Mouse (Mus musculus) lung, adult 2 months (tissue): ENCODE data around the gene Izumo1. TPM values are rescaled to one million over a fixed set of nuclear protein-coding genes. Genes with fewer than 3 reads are reported as not detected.

Experiments
- DNase-seq: peaks from one replicate; pipeline ENCODE4 v3.0.0; 2022
- H3K4me1 ChIP-seq: fragments of 200-500 bp; 2 replicates; pipeline ENCODE4 v1.6.1; 2011; ENCODE audit warnings: low read length; ENCODE audit not compliant: control insufficient read depth, insufficient read depth
- H3K4me3 ChIP-seq: fragments of 200-500 bp; replicated peaks from 2 replicates; pipeline ENCODE3; 2011; ENCODE audit warnings: low read depth, mild to moderate bottlenecking, control low read depth, low read length; ENCODE audit errors: extremely low read depth
- CTCF ChIP-seq: fragments of 200-500 bp; IDR thresholded peaks from 2 replicates; pipeline ENCODE4 v1.5.1; 2011; ENCODE audit warnings: mild to moderate bottlenecking, low read length, control low read depth; ENCODE audit not compliant: insufficient read depth
- POLR2A ChIP-seq: fragments of 200-500 bp; IDR thresholded peaks from 2 replicates; pipeline ENCODE4 v1.6.1; 2011; ENCODE audit warnings: low read depth, mild to moderate bottlenecking, control low read depth, low read length, borderline replicate concordance; ENCODE audit errors: extremely low read depth
- WGBS: fragments of 180-500 bp; shearing (Covaris S2); methylation state at CpG from one replicate; pipeline ENCODE4 v1.1.7; 2018; 5-methylcytosine and 5-hydroxymethylcytosine counted together
- polyA plus RNA-seq: library from polyadenylated mRNA; depleted of rRNA; stranded (reverse); fragments of >200 nt; gene quantifications from 2 replicates; pipeline ENCODE4 v1.2.3, GENCODE M21; 2012; rRNA removed

The Izumo1 gene
- polyA plus RNA-seq: 1.7 and 2.0 TPM in 2 replicates

- 28% methylated on average over 9 of the region's 9 CpGs for WGBS
- Histone ChIP-seq H3K4me3 (no peak within 1 kb of the TSS), H3K4me1 (no peaks in the 10 kb centered on the region)
- DNase-seq: no peak
- TF ChIP-seq POLR2A (no peak), CTCF (no peak)
Observed at GRCm38 (mm10) chr7:45621443-45621842, at the start of gene Izumo1. Izumo1 (plus strand) TSS chr7:45621811.

DNA sequence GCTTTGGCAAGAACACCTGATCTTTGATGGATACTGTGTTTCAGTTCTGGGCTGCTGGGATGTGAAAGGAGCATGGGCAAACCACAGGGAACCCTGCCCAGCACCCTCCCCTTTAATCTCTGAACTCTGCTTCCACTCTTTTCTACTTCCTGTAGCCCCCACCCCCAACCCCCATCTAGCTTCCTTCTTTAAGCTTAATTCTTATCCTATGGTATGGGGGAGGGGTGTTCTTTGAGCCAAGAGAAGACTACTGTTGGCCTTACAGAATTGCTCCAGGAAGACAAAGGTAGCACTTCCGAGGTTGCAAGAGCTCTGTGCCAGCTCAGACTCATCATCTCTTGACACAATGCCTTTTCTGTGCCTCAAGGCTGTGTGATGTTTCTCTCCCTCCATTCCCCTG, 49.6 kb upstream of the Izumo1 start:
- 53% methylated on average over 1 of the region's 1 CpGs for WGBS
- Histone ChIP-seq H3K4me3 (no peak overlapping the region), H3K4me1 (peaks cover 7% of the 10 kb centered on the region)
- DNase-seq: no peak
- TF ChIP-seq POLR2A (no peak), CTCF (no peak)

DNA sequence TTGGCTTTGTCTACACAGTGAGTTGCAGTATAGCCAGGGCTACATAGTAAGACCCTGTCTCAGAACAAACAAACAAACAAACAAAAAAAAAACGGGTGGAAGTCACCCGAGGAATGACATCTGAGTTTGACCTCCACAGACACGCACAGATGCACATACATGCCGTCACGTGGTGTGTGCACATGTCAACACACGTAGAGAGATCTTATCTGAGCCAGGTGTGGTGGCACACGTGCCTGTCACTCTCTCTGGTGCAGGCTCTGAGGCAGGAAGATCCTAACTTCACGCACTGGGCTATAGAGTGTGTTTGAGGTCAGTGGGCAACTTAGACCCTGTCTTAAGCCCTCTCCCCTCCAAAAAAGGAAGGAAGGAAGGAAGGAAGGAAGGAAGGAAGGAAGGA, 47.7 kb upstream of the Izumo1 start:
- WGBS: 65% methylated on average over 8 of the region's 8 CpGs
- peaks cover 7% of the 10 kb centered on the region for H3K4me1 ChIP-seq
- no peak for TF ChIP-seq CTCF
- TF ChIP-seq POLR2A: no peak
- no peak for DNase-seq
- H3K4me3 ChIP-seq: no peak overlapping the region

- 84% methylated on average over 15 of the region's 15 CpGs for WGBS
- no peak overlapping the region for H3K4me3 ChIP-seq
- no peak for DNase-seq
- TF ChIP-seq CTCF (no peak), POLR2A (no peak)
- peaks cover 7% of the 10 kb centered on the region for H3K4me1 ChIP-seq
Observed at GRCm38 (mm10) chr7:45574472-45575379, 46.9 kb upstream of the Izumo1 start.

DNA sequence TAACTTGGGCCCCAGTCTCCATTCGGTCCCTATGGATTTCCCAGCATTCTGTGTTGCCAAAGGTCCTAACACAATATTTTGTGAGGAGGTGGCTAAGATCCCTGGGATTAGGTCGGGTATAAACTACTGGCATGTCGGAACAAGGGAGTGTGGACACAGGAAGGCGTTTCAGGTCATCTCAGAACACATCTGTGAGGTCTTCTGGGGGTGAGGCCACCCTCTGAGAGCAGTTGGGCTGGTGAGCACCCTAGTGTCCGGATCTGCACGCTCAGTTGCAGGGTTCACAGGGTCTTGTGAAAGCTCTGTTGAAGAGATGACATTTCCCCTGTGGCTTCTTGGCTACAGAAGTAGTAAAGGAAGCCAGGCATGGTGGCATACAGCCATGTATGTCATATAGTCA, 35.7 kb upstream of the Izumo1 start:
- H3K4me3 ChIP-seq: no peak overlapping the region
- DNase-seq: no peak
- TF ChIP-seq POLR2A: no peak
- no peak for TF ChIP-seq CTCF
- H3K4me1 ChIP-seq: no peaks in the 10 kb centered on the region
- WGBS: 89% methylated on average over 6 of the region's 6 CpGs

- no peak overlapping the region for H3K4me3 ChIP-seq
- TF ChIP-seq CTCF: no peak
- 93% methylated on average over 23 of the region's 23 CpGs for WGBS
- no peak for DNase-seq
- H3K4me1 ChIP-seq: no peaks in the 10 kb centered on the region
Observed at GRCm38 (mm10) chr7:45587631-45588592, 33.7 kb upstream of the Izumo1 start.

DNA sequence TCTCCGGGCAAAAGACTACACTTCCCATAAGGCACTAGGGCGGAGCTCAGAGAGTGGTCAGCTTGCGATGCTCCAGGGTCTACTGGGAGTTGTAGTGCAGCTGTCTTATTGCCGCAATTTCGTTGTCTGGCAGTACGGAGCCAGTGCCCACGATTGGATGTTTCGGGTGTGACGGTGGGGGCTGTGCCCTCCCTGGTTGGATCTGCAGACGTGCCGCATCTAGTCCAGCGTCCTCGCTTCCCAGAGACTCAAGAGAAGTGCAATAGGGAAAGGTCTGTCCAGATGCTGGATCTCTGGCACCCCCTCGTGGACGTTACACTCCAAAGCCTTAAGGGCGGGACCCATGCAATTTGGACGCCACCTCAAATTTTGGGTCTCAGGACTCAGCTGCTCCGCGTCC, 32.4 kb upstream of the Izumo1 start:
- WGBS: 5% methylated on average over 19 of the region's 19 CpGs
- peak; percentile 91 for TF ChIP-seq CTCF
- peak; percentile 31; the same call in 1 of the 2 replicates for TF ChIP-seq POLR2A
- DNase-seq: peak; percentile 87
- Histone ChIP-seq H3K4me3 (peak overlapping the region; percentile 36), H3K4me1 (no peaks in the 10 kb centered on the region)

DNA sequence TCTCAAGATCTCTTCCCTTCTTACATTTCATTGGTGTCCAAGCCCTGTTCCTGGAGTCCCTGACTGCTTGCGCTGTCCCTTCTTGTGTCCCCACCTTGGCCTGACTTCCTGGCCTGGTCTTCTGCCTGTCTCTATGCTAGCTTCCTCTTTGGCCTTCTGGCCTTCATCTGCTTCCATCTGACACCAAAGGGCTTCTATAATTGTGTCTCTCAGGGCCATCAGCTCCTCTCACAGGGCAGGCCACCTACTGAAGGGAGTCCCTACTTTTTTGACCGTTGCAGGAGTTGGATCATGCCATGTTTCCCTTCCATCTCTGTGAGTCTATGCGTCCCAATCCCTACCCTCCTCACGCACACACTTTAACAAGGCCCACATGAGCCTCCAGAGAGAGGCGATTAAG, 31.7 kb upstream of the Izumo1 start:
- no peak for DNase-seq
- TF ChIP-seq POLR2A (no peak), CTCF (no peak)
- 92% methylated on average over 5 of the region's 5 CpGs for WGBS
- Histone ChIP-seq H3K4me3 (no peak overlapping the region), H3K4me1 (no peaks in the 10 kb centered on the region)

GRCm38 (mm10) chr7:45590874-45591273, 30.7 kb upstream of the Izumo1 start:
- WGBS: 57% methylated on average over 3 of the region's 3 CpGs
- no peaks in the 10 kb centered on the region for H3K4me1 ChIP-seq
- DNase-seq: no peak
- TF ChIP-seq POLR2A (no peak), CTCF (no peak)
- no peak overlapping the region for H3K4me3 ChIP-seq

DNA sequence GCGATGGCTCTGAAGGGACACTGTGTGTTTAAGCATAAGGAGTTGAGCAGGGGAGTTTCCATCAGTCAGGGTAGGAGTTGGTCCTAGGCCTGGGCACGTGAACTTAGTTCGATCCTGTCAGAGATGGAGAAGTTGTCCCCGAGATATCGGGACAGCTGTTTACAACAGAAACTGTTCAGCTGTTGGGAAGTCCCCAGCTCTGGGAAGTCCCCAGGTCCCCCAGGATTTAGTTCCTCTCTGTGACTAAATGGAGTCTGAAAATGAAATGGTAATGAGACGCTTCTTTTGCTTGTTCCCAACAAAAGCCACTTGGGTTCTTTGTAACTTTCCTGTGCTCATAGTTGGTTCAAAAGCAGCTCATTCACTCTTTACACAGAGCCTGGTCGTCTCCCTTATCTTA, 29.7 kb upstream of the Izumo1 start:
- H3K4me1 ChIP-seq: no peaks in the 10 kb centered on the region
- TF ChIP-seq POLR2A (no peak), CTCF (no peak)
- WGBS: 50% methylated on average over 7 of the region's 7 CpGs
- no peak for DNase-seq
- H3K4me3 ChIP-seq: no peak overlapping the region
